Mouse (Mus musculus): Measurements from ENCODE around the gene 1700113H08Rik. TPM values are rescaled to one million over a fixed set of nuclear protein-coding genes. Genes with fewer than 3 reads are reported as not detected.

Gene 1700113H08Rik
- total RNA-seq, 2 experiments from 2014 or later = not detected

GRCm38 (mm10) chr10:87153731-87154505 is 96.1 kb downstream of the 1700113H08Rik start:
- ATAC-seq (replicated peaks; ENCODE audit: low FRiP score, poor library complexity, severe bottlenecking) = no peak

GRCm38 (mm10) chr10:87159781-87160180 is 101.9 kb downstream of the 1700113H08Rik start:
- no peak for ATAC-seq (replicated peaks; ENCODE audit: low FRiP score, poor library complexity, severe bottlenecking)

- no peak for ATAC-seq (replicated peaks; ENCODE audit: low FRiP score, poor library complexity, severe bottlenecking)
Measured at GRCm38 (mm10) chr10:87196123-87196756, 138.4 kb downstream of the 1700113H08Rik start.

GRCm38 (mm10) chr10:87198720-87199119 is 140.9 kb downstream of the 1700113H08Rik start:
- ATAC-seq (replicated peaks; ENCODE audit: low FRiP score, poor library complexity, severe bottlenecking) = no peak

- ATAC-seq (replicated peaks; ENCODE audit: low FRiP score, poor library complexity, severe bottlenecking) = no peak
Measured at GRCm38 (mm10) chr10:87209466-87209865, 151.6 kb downstream of the 1700113H08Rik start.

- no peak for ATAC-seq (replicated peaks; ENCODE audit: low FRiP score, poor library complexity, severe bottlenecking)
Measured at GRCm38 (mm10) chr10:87211046-87211445, 153.2 kb downstream of the 1700113H08Rik start.

GRCm38 (mm10) chr10:87212854-87213253 is 155.0 kb downstream of the 1700113H08Rik start:
- no peak for ATAC-seq (replicated peaks; ENCODE audit: low FRiP score, poor library complexity, severe bottlenecking)

- ATAC-seq (replicated peaks; ENCODE audit: low FRiP score, poor library complexity, severe bottlenecking) = no peak
Measured at GRCm38 (mm10) chr10:87230071-87230910, 172.4 kb downstream of the 1700113H08Rik start.

- no peak for ATAC-seq (replicated peaks; ENCODE audit: low FRiP score, poor library complexity, severe bottlenecking)
Measured at GRCm38 (mm10) chr10:87239332-87240008, 181.6 kb downstream of the 1700113H08Rik start.

GRCm38 (mm10) chr10:87271724-87272123 is 213.9 kb downstream of the 1700113H08Rik start:
- no peak for ATAC-seq (replicated peaks; ENCODE audit: low FRiP score, poor library complexity, severe bottlenecking)

GRCm38 (mm10) chr10:87272133-87272622 is 214.3 kb downstream of the 1700113H08Rik start:
- ATAC-seq (replicated peaks; ENCODE audit: low FRiP score, poor library complexity, severe bottlenecking) = no peak

GRCm38 (mm10) chr10:87275075-87275474 is 217.2 kb downstream of the 1700113H08Rik start:
- no peak for ATAC-seq (replicated peaks; ENCODE audit: low FRiP score, poor library complexity, severe bottlenecking)

Other genes starting within 250 kb of the 1700113H08Rik start
- gene Stab2, start 50.0 kb upstream of the 1700113H08Rik start, total RNA-seq (2015; ENCODE audit: low replicate concordance) = 0.84 and 20.2 TPM in 2 replicates
- gene Stab2, start 50.0 kb upstream of the 1700113H08Rik start, total RNA-seq (2017; ENCODE audit: low replicate concordance) = 0.15 and 1.4 TPM in 2 replicates